Mouse (Mus musculus): ENCODE measurements around the gene Ifitm3. TPM values are rescaled to one million over a fixed set of nuclear protein-coding genes. Genes with fewer than 3 reads are reported as not detected.
A peak's percentile ranks its signal among the peaks of the same experiment; 100 is the strongest.

Ifitm3 gene
- polyA plus RNA-seq (2012; rRNA removed): 44.4 and 47.9 TPM in 2 replicates

DNA sequence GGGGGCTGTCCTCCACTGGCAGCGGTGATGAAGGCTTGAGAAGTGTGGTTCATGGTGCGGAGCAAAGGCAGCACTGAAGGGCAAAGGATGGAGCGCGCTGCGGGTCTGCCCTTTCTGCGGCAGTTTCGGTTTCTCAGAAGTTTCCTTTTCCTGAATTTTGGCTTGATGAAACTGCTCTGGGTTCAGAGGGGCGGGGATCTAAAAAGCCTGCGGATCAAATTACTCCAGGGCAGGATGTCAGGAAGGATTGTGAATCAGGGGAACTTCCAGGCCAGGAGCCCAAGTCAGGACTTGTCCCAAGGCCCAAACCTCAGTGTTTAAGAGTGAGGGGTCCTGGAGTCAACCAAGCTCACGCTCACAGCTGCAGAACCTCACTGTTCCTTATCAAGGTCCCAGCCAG lies at the start of gene Ifitm3:
Gene Ifitm3 (minus strand): TSS at position 178 of the 400 bp plus-strand sequence.
- DNase-seq: no peak
- H3K27me3 ChIP-seq (ENCODE audit: control insufficient read depth, insufficient read depth, low read length): no peaks in the 10 kb centered on the region
- H3K4me3 ChIP-seq (replicated peaks; ENCODE audit: insufficient read depth, low read depth, low read length): no peak within 1 kb of the TSS
- 48% methylated on average over 10 of the region's 10 CpGs for WGBS
- no peak for TF ChIP-seq POLR2A (IDR thresholded peaks at IDR 0.05; ENCODE audit: borderline replicate concordance, insufficient read depth, low read length)
- TF ChIP-seq CTCF (IDR thresholded peaks at IDR 0.05; ENCODE audit: borderline replicate concordance, insufficient read depth, low read depth, low read length): no peak
- no peak within 1 kb of the TSS for H3K27ac ChIP-seq (ENCODE audit: insufficient read depth, low read length)
- H3K4me1 ChIP-seq (ENCODE audit: control insufficient read depth, insufficient read depth, low read length): no peaks in the 10 kb centered on the region

GRCm38 (mm10) chr7:141059929-141060328 lies 49.4 kb upstream of the Ifitm3 start:
- WGBS: 66% methylated on average over 2 of the region's 2 CpGs
- DNase-seq: no peak
- TF ChIP-seq POLR2A (IDR thresholded peaks at IDR 0.05; ENCODE audit: borderline replicate concordance, insufficient read depth, low read length) (no peak), CTCF (IDR thresholded peaks at IDR 0.05; ENCODE audit: borderline replicate concordance, insufficient read depth, low read depth, low read length) (no peak)

DNA sequence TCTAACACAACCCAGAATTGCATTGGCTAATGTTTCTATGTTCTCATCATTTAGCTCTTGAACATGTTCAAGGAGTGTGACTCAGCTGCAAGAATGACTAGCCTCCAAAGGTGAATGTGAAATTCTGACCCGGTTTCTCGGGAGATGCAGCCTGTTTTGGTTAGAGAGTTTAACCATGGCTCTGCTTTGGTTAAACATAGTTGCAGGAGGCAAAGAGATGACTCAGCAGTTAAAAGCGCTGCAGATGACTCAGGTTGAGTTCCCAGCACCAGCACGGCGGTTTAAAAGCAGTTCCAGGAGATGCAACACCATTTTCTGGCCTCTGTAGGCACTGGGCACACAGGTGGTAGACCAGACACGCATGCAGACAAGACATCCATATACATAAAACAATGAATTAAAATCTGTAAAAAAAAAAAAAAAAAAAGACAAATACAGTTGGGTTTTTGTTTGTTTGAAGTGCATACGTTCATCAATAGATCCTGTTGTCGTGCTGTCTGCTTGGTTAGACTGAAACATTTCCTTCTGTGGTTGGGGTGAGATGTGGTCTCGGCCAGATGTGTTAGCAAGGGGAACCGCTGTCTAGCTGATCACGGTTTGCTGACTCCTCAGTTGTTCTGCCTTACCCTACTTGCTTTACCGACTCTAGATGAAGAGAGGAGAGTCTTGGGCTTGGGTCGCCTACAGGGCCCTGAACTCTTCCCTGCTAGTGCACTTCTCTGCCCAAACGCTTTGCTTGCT lies 48.2 kb upstream of the Ifitm3 start:
- no peak for DNase-seq
- Histone ChIP-seq H3K4me1 (ENCODE audit: control insufficient read depth, insufficient read depth, low read length) (peaks cover 19% of the 10 kb centered on the region), H3K4me3 (replicated peaks; ENCODE audit: insufficient read depth, low read depth, low read length) (no peak overlapping the region), H3K27me3 (ENCODE audit: control insufficient read depth, insufficient read depth, low read length) (no peaks in the 10 kb centered on the region), H3K27ac (ENCODE audit: insufficient read depth, low read length) (no peak overlapping the region)
- 96% methylated on average over 14 of the region's 14 CpGs for WGBS
- TF ChIP-seq POLR2A (IDR thresholded peaks at IDR 0.05; ENCODE audit: borderline replicate concordance, insufficient read depth, low read length) (no peak), CTCF (IDR thresholded peaks at IDR 0.05; ENCODE audit: borderline replicate concordance, insufficient read depth, low read depth, low read length) (no peak)

More at GRCm38 (mm10) chr7:141059929-141060328, 49.4 kb upstream of the Ifitm3 start:
- peak overlapping the region; percentile 97 for H3K4me3 ChIP-seq (replicated peaks; ENCODE audit: insufficient read depth, low read depth, low read length)
- peaks cover 20% of the 10 kb centered on the region for H3K4me1 ChIP-seq (ENCODE audit: control insufficient read depth, insufficient read depth, low read length)
- no peaks in the 10 kb centered on the region for H3K27me3 ChIP-seq (ENCODE audit: control insufficient read depth, insufficient read depth, low read length)
- H3K27ac ChIP-seq (ENCODE audit: insufficient read depth, low read length): peak overlapping the region; percentile 91; the same call in 1 of the 2 replicates

GRCm38 (mm10) chr7:141057541-141057940 lies 47.0 kb upstream of the Ifitm3 start:
- DNase-seq: no peak
- H3K4me1 ChIP-seq (ENCODE audit: control insufficient read depth, insufficient read depth, low read length): peaks cover 7% of the 10 kb centered on the region; the same call in 1 of the 2 replicates
- no peak overlapping the region for H3K4me3 ChIP-seq (replicated peaks; ENCODE audit: insufficient read depth, low read depth, low read length)
- TF ChIP-seq POLR2A (IDR thresholded peaks at IDR 0.05; ENCODE audit: borderline replicate concordance, insufficient read depth, low read length) (no peak), CTCF (IDR thresholded peaks at IDR 0.05; ENCODE audit: borderline replicate concordance, insufficient read depth, low read depth, low read length) (no peak)
- H3K27ac ChIP-seq (ENCODE audit: insufficient read depth, low read length): no peak overlapping the region
- no peaks in the 10 kb centered on the region for H3K27me3 ChIP-seq (ENCODE audit: control insufficient read depth, insufficient read depth, low read length)
- WGBS: 90% methylated on average over 1 of the region's 1 CpGs

DNA sequence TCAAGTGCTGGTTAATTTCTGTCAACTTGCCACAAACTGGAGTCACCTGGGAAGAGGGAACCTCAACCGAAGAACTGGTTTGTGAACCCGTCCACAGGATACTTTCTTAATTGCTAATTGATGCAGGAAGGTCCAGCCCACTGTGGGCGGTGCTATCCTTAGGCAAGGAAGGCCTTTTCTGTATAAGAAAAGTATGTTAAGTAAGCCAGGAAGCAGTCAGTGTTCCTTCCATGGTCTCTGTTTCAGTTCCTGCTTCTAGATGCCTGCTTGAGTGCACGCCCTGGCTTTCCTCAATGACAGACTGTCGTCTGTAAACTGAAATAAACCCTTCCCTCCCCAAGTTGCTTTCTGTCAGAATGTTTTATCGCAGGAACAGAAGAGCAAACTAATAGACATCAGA lies 46.4 kb upstream of the Ifitm3 start:
- TF ChIP-seq CTCF (IDR thresholded peaks at IDR 0.05; ENCODE audit: borderline replicate concordance, insufficient read depth, low read depth, low read length) (no peak), POLR2A (IDR thresholded peaks at IDR 0.05; ENCODE audit: borderline replicate concordance, insufficient read depth, low read length) (no peak)
- no peaks in the 10 kb centered on the region for H3K27me3 ChIP-seq (ENCODE audit: control insufficient read depth, insufficient read depth, low read length)
- no peak overlapping the region for H3K27ac ChIP-seq (ENCODE audit: insufficient read depth, low read length)
- peaks cover 6% of the 10 kb centered on the region; the same call in 1 of the 2 replicates for H3K4me1 ChIP-seq (ENCODE audit: control insufficient read depth, insufficient read depth, low read length)
- WGBS: 90% methylated on average over 6 of the region's 6 CpGs
- DNase-seq: no peak
- no peak overlapping the region for H3K4me3 ChIP-seq (replicated peaks; ENCODE audit: insufficient read depth, low read depth, low read length)

GRCm38 (mm10) chr7:141055785-141056184 lies 45.2 kb upstream of the Ifitm3 start:
- WGBS: 90% methylated on average over 4 of the region's 4 CpGs
- Histone ChIP-seq H3K27ac (ENCODE audit: insufficient read depth, low read length) (no peak overlapping the region), H3K4me3 (replicated peaks; ENCODE audit: insufficient read depth, low read depth, low read length) (no peak overlapping the region), H3K27me3 (ENCODE audit: control insufficient read depth, insufficient read depth, low read length) (no peaks in the 10 kb centered on the region), H3K4me1 (ENCODE audit: control insufficient read depth, insufficient read depth, low read length) (no peaks in the 10 kb centered on the region)
- no peak for TF ChIP-seq CTCF (IDR thresholded peaks at IDR 0.05; ENCODE audit: borderline replicate concordance, insufficient read depth, low read depth, low read length)
- TF ChIP-seq POLR2A (IDR thresholded peaks at IDR 0.05; ENCODE audit: borderline replicate concordance, insufficient read depth, low read length): no peak
- DNase-seq: no peak

- 79% methylated on average over 2 of the region's 2 CpGs for WGBS
- Histone ChIP-seq H3K27me3 (ENCODE audit: control insufficient read depth, insufficient read depth, low read length) (no peaks in the 10 kb centered on the region), H3K4me3 (replicated peaks; ENCODE audit: insufficient read depth, low read depth, low read length) (no peak overlapping the region), H3K4me1 (ENCODE audit: control insufficient read depth, insufficient read depth, low read length) (no peaks in the 10 kb centered on the region), H3K27ac (ENCODE audit: insufficient read depth, low read length) (no peak overlapping the region)
- TF ChIP-seq POLR2A (IDR thresholded peaks at IDR 0.05; ENCODE audit: borderline replicate concordance, insufficient read depth, low read length) (no peak), CTCF (IDR thresholded peaks at IDR 0.05; ENCODE audit: borderline replicate concordance, insufficient read depth, low read depth, low read length) (no peak)
- DNase-seq: no peak
Observed at GRCm38 (mm10) chr7:141052421-141052820, 41.9 kb upstream of the Ifitm3 start.

- 85% methylated on average over 4 of the region's 4 CpGs for WGBS
- TF ChIP-seq POLR2A (IDR thresholded peaks at IDR 0.05; ENCODE audit: borderline replicate concordance, insufficient read depth, low read length) (no peak), CTCF (IDR thresholded peaks at IDR 0.05; ENCODE audit: borderline replicate concordance, insufficient read depth, low read depth, low read length) (no peak)
- no peaks in the 10 kb centered on the region for H3K27me3 ChIP-seq (ENCODE audit: control insufficient read depth, insufficient read depth, low read length)
Observed at GRCm38 (mm10) chr7:141052016-141052415, 41.4 kb upstream of the Ifitm3 start.

More at GRCm38 (mm10) chr7:141052016-141052415, 41.4 kb upstream of the Ifitm3 start:
- DNase-seq: no peak
- Histone ChIP-seq H3K4me1 (ENCODE audit: control insufficient read depth, insufficient read depth, low read length) (no peaks in the 10 kb centered on the region), H3K4me3 (replicated peaks; ENCODE audit: insufficient read depth, low read depth, low read length) (no peak overlapping the region), H3K27ac (ENCODE audit: insufficient read depth, low read length) (no peak overlapping the region)
